Mouse (Mus musculus) thymus, adult 2 months (tissue): ENCODE data around the gene Taf6.

Experiments
- CTCF ChIP-seq: fragments of 200-500 bp; IDR thresholded peaks from 2 replicates; pipeline ENCODE4 v1.5.1; 2012; ENCODE audit warnings: mild to moderate bottlenecking, control low read depth, low read length, moderate library complexity, borderline replicate concordance; ENCODE audit not compliant: control insufficient read depth, poor library complexity, insufficient read depth; ENCODE audit errors: extremely low read depth
- POLR2A ChIP-seq: fragments of 200-500 bp; IDR thresholded peaks from 2 replicates; pipeline ENCODE4 v1.6.1; 2012; ENCODE audit warnings: mild to moderate bottlenecking, low read length, control low read depth, moderate library complexity; ENCODE audit not compliant: control insufficient read depth, poor library complexity, insufficient read depth; ENCODE audit errors: extremely low read depth

DNA sequence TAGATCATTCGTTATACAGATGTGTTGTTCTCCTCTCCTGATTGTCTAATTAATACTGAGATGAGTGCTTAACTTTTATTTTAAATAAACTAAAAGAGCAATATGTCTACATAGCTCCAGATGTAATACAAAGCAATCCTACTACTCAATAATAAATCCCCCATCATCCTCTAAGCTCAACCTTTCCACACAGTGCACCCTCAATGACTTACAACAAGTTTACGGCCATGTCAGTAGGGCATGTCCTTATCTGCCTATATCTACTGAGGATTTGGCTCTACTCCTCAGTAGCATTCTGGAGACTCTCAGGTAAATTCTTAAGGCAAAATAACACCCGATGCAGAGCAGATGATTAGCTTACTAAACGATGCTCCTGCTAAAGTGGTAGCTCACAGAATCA lies 20.6 kb upstream of the Taf6 start:
- TF ChIP-seq POLR2A, result no peak
- no peak for TF ChIP-seq CTCF
